ENCODE assay signal across 8 mouse cellular contexts in genomic region chrX:142682176-142682820, GRCm38 (mm10). TPM values are rescaled to one million over a fixed set of nuclear protein-coding genes. Genes with fewer than 3 reads are reported as not detected.
DNase-seq lines count a peak whose midpoint lies in the region; ATAC-seq and TF ChIP-seq lines count a peak whose summit lies in the region.

No protein-coding gene starts in this region.

- peak overlapping the region; percentile 65 for H3K4me2 ChIP-seq in heart, postnatal 0 days (ENCODE audit: low read depth, low read length)
- peak overlapping the region; percentile 67 for H3K4me2 ChIP-seq in limb, embryonic 14.5 days (replicated peaks; ENCODE audit: low read depth, low read length, severe bottlenecking)
- H3K4me2 ChIP-seq in midbrain, embryonic 16.5 days (ENCODE audit: low read length): peak overlapping the region; percentile 56

- intact Hi-C loops in left cerebral cortex, postnatal 4 days (cut with DNase I): loop anchor here (10.0 kb wide), 1 partner anchor 123 kb away; no protein-coding TSS in a partner anchor

- no peaks in the 10 kb centered on the region for H3K9me3 ChIP-seq in heart, postnatal 0 days (replicated peaks; ENCODE audit: control insufficient read depth, low read length)
- no peaks in the 10 kb centered on the region for H3K9me3 ChIP-seq in limb, embryonic 14.5 days (ENCODE audit: control insufficient read depth, low read length)
- H3K9me3 ChIP-seq in midbrain, embryonic 16.5 days (replicated peaks; ENCODE audit: control insufficient read depth, low read length, poor library complexity, severe bottlenecking): no peaks in the 10 kb centered on the region

- H3K4me3 ChIP-seq in heart, postnatal 0 days (ENCODE audit: low read depth, low read length): peak overlapping the region; percentile 73
- H3K4me3 ChIP-seq in limb, embryonic 14.5 days (replicated peaks; ENCODE audit: low read length): peak overlapping the region; percentile 53
- peak overlapping the region; percentile 60 for H3K4me3 ChIP-seq in midbrain, embryonic 16.5 days (ENCODE audit: low read depth, low read length)

- no peak for TF ChIP-seq CTCF in heart, postnatal 0 days (IDR thresholded peaks at IDR 0.05; ENCODE audit: low read depth)

- ATAC-seq in heart, postnatal 0 days (ENCODE audit: insufficient read depth, low read depth): no peak
- no peak for ATAC-seq in limb, embryonic 14.5 days (ENCODE audit: low FRiP score, low read depth)
- ATAC-seq in midbrain, embryonic 16.5 days: peak; percentile 33; the same call in 1 of the 2 replicates

- H3K4me1 ChIP-seq in heart, postnatal 0 days (ENCODE audit: control insufficient read depth, insufficient read depth): peaks cover 26% of the 10 kb centered on the region
- peaks cover 6% of the 10 kb centered on the region; the same call in 1 of the 2 replicates for H3K4me1 ChIP-seq in limb, embryonic 14.5 days (ENCODE audit: control insufficient read depth, insufficient read depth, low read length)
- peaks cover 13% of the 10 kb centered on the region for H3K4me1 ChIP-seq in midbrain, embryonic 16.5 days (ENCODE audit: control insufficient read depth, insufficient read depth, low read length)

- no peaks in the 10 kb centered on the region for H3K36me3 ChIP-seq in heart, postnatal 0 days (replicated peaks; ENCODE audit: control insufficient read depth, insufficient read depth, low read length)
- H3K36me3 ChIP-seq in limb, embryonic 14.5 days (ENCODE audit: control insufficient read depth, insufficient read depth, low read length): no peaks in the 10 kb centered on the region
- no peaks in the 10 kb centered on the region for H3K36me3 ChIP-seq in midbrain, embryonic 16.5 days (ENCODE audit: control insufficient read depth, insufficient read depth, low read length)

- TF ChIP-seq EP300 in heart, postnatal 0 days (IDR thresholded peaks at IDR 0.05; ENCODE audit: low read depth): no peak

- H3K9ac ChIP-seq in heart, postnatal 0 days (replicated peaks; ENCODE audit: low read depth, low read length): peak overlapping the region; percentile 71
- peak overlapping the region; percentile 70 for H3K9ac ChIP-seq in limb, embryonic 14.5 days (ENCODE audit: low read depth, low read length, severe bottlenecking)
- H3K9ac ChIP-seq in midbrain, embryonic 16.5 days (ENCODE audit: low read depth, low read length): peak overlapping the region; percentile 71

- peak overlapping the region; percentile 93 for H3K27ac ChIP-seq in heart, postnatal 0 days (ENCODE audit: low read depth)
- peak overlapping the region; percentile 90 for H3K27ac ChIP-seq in limb, embryonic 14.5 days (replicated peaks; ENCODE audit: low read depth, low read length)
- H3K27ac ChIP-seq in midbrain, embryonic 16.5 days (ENCODE audit: low read length): no peak overlapping the region; the same call in 1 of the 2 replicates

- DNase-seq in left cerebral cortex, postnatal 4 days: peak; percentile 7
- DNase-seq in left cerebral cortex, adult 18-20 months (ENCODE audit: low spot score in 2 of 2): no peak
- DNase-seq in cerebellum, postnatal 36 days: peak; percentile 14 to 21
- DNase-seq in heart, postnatal 0 days (ENCODE audit: low spot score): no peak
- no peak for DNase-seq in limb, embryonic 14.5 days (ENCODE audit: low spot score)
- peak; percentile 35 for DNase-seq in thymus, postnatal 14 days
- DNase-seq in layer of hippocampus, postnatal 25 days (ENCODE audit: extremely low spot score in 1 of 2, low spot score in 1 of 2): no peak

- 10% methylated on average over 28 of the region's 28 CpGs for WGBS in heart, postnatal 0 days
- 18% methylated on average over 28 of the region's 28 CpGs for WGBS in limb, embryonic 14.5 days
- WGBS in midbrain, embryonic 16.5 days: 17% methylated on average over 28 of the region's 28 CpGs

- no peaks in the 10 kb centered on the region for H3K27me3 ChIP-seq in heart, postnatal 0 days (ENCODE audit: control insufficient read depth, insufficient read depth, low read length)
- no peaks in the 10 kb centered on the region for H3K27me3 ChIP-seq in limb, embryonic 14.5 days (ENCODE audit: control insufficient read depth, insufficient read depth, low read length)
- H3K27me3 ChIP-seq in midbrain, embryonic 16.5 days (ENCODE audit: control insufficient read depth, insufficient read depth, low read depth, low read length): peaks cover 3% of the 10 kb centered on the region; the same call in 1 of the 2 replicates

- no peak for TF ChIP-seq POLR2A in limb, embryonic 14.5 days (IDR thresholded peaks at IDR 0.05; ENCODE audit: borderline replicate concordance, extremely low read depth, insufficient read depth, insufficient read length)

RNA-seq across cellular contexts. Expression of gene Tmem164, which starts 1.1 kb away (rescaled TPM):
- total RNA-seq in left cerebral cortex, postnatal 4 days (2021): 10 to 100 TPM; 40.4 to 45.7 TPM
- 10 to 100 TPM; 25.8 to 28.6 TPM for total RNA-seq in left cerebral cortex, adult 18-20 months (2021)
- 127 and 144 TPM in 2 replicates for total RNA-seq in heart, postnatal 0 days (2014; rRNA removed; ENCODE audit: low replicate concordance)
- 48.2 and 57.0 TPM in 2 replicates for polyA plus RNA-seq in heart, postnatal 0 days (2015; fragmentation: Nextera tagmentation; extraction: Ambion mirVana)
- polyA plus RNA-seq in limb, embryonic 14.5 days (2012; rRNA removed): 62.2 and 71.4 TPM in 2 replicates
- polyA plus RNA-seq in limb, embryonic 14.5 days (2014; fragmentation: Nextera tagmentation; extraction: Ambion mirVana): 40.1 and 48.1 TPM in 2 replicates
- 21.4 and 22.0 TPM in 2 replicates for polyA plus RNA-seq in midbrain, embryonic 16.5 days (2015; fragmentation: Nextera tagmentation; extraction: Ambion mirVana)
- 10 to 100 TPM; 19.1 to 21.0 TPM for total RNA-seq in layer of hippocampus, postnatal 25 days (2021)

Comparison
In these comparisons a context has a peak if more than half of its experiments do, and no peak if none do; other contexts are left out.
1. DNase-seq: peak in left cerebral cortex, postnatal 4 days (single experiment), cerebellum, postnatal 36 days (2 of 2) and thymus, postnatal 14 days (single experiment); none in left cerebral cortex, adult 18-20 months (0 of 2), heart, postnatal 0 days (single experiment), limb, embryonic 14.5 days (single experiment) and layer of hippocampus, postnatal 25 days (0 of 2).
2. Peak in every context shown above with its lines, with median percentiles within 50 percentile points of each other: H3K4me2 ChIP-seq, H3K4me3 ChIP-seq and H3K9ac ChIP-seq.